Mouse (Mus musculus) spleen, postnatal 0 days (tissue): ENCODE data around the gene Sephs1. TPM values are rescaled to one million over a fixed set of nuclear protein-coding genes. Genes with fewer than 3 reads are reported as not detected.

Experiments used
- polyA plus RNA-seq: library from polyadenylated mRNA; unstranded; fragments of >200 nt; fragmentation: Nextera tagmentation; extraction: Ambion mirVana; gene quantifications from 2 replicates; pipeline ENCODE4 v1.2.1, GENCODE M21; 2015

Gene Sephs1
- polyA plus RNA-seq = 29.2 and 30.6 TPM in 2 replicates

DNA sequence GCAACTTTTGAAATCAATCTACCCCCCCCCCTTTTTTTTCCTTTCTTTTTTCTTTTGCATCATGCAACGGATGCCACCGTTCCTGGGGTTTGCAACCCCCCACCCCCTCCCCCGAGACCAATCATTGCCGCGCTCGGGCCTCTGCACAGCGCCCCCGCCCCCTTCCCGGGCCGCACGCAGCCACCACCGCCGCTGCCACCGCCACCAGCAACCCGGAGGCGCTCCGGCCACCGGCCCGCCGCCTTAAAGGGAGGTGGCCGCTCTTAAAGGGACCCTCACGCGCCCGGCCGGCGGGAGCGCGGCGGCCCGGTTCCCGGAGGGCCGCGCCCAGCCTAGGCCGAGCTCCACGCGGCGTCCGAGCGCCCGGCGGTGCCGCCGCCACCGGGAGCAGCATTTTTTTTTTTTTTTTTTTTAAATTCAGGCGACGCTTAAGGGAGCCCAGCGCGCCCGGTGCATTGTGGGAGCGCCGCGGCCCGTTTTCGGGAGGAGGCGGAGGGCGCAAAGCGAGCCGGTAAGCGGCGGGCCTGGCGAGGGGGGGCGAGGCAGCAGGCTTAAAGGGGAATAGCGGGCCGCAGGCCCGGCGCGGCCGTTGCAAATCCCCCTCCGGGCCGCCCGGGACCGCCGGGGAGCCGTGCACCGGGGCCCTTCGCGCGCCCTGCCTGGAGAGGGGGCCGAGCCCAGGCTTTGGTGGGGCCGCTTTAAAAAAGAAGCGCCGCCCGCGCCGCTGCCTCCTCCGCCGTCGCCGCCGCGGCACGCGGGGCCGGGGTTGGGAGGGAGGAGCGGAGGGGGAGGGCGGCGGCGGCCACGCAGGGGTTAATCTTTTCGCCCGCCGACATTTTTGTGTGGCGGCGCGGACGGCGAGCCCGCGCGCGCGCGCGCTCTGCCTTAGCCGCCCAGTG is at the start of gene Sephs1:
TSS of gene Sephs1 (plus strand) at position 215 of the 899 bp plus-strand sequence.

DNA sequence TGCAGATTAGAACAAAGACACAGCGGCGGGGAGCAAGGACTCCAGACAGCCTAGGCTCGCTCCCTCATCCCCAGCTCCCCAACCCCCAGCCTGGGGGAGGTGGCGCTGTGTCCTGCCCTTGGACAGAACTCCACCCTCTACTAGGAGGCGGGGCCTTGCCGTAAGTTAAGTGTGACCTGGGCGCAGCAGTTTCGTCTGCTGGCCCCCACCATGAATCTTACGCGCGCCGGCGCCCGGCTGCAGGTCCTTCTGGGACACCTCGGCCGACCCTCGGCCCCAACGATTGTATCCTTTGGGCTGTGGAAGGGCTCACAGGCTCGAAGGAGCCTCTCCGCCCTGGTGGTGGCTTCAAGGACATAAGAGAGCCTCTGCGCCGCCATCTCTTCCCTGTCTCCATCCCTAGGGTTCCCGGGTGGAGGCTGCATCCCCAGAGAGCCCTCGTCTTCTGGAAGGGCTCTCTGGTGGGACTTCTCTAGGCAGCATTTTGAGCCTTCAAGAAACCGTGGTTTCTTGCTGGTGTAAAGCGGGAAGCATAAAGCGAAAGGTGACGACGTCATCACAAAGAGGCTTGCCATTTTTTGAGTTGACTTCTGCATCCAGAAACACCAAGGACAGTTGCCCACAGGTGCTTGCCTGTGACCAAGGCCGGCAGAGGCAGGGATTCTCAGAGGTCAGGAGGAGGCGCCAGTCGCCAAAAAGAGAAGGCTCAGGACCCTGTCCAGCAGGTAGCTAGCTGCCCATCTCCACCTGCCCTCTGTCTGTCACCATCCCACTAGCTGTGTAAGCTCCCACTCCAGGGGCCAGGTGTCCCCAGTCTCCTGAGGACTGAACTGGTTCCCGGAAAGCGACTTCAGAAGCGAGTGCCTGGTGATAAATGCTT is 37.7 kb downstream of the Sephs1 start, which contains the start of gene Phyh:
TSS of gene Phyh (plus strand) at position 160 of the 880 bp plus-strand sequence.

Other genes starting within 250 kb of the Sephs1 start
- 32.5 and 34.1 TPM in 2 replicates for gene Prpf18, start 229.5 kb upstream of the Sephs1 start, polyA plus RNA-seq
- 0.35 and 1.1 TPM in 2 replicates for gene Bend7, start 163.7 kb upstream of the Sephs1 start, polyA plus RNA-seq
- gene Phyh, start 37.5 kb downstream of the Sephs1 start, polyA plus RNA-seq = 17.0 and 22.2 TPM in 2 replicates
- not detected in 2 replicates for gene Ucma, start 94.6 kb downstream of the Sephs1 start, polyA plus RNA-seq
- 30.9 and 36.1 TPM in 2 replicates for gene Mcm10, start 131.2 kb downstream of the Sephs1 start, polyA plus RNA-seq
- 26.5 and 28.0 TPM in 2 replicates for gene Optn, start 182.5 kb downstream of the Sephs1 start, polyA plus RNA-seq